Mouse (Mus musculus): ENCODE results near the gene Olfr1019. TPM values are rescaled to one million over a fixed set of nuclear protein-coding genes. Genes with fewer than 3 reads are reported as not detected.

The Olfr1019 gene
- total RNA-seq (2021), result not detected

- DNase-seq, result no peak
These were observed at the start of gene Olfr1019 for GRCm38 (mm10) chr2:85845383-85845782. Gene Olfr1019, minus strand, starts transcription at chr2:85845483.

GRCm38 (mm10) chr2:85885340-85885739 lies 40.1 kb upstream of the Olfr1019 start, which contains the start of gene Olfr1023:
Gene Olfr1023, plus strand, starts transcription at chr2:85885640.
- DNase-seq, result no peak

GRCm38 (mm10) chr2:85868294-85868693 lies 23.0 kb upstream of the Olfr1019 start, which contains the start of gene Olfr1022:
Gene Olfr1022, plus strand, starts transcription at chr2:85868594.
- no peak for DNase-seq

- DNase-seq, result no peak
These were observed 1.4 kb upstream of the Olfr1019 start, which contains the start of gene Olfr1020 for GRCm38 (mm10) chr2:85846730-85847129. Gene Olfr1020, plus strand, starts transcription at chr2:85847030.

DNA sequence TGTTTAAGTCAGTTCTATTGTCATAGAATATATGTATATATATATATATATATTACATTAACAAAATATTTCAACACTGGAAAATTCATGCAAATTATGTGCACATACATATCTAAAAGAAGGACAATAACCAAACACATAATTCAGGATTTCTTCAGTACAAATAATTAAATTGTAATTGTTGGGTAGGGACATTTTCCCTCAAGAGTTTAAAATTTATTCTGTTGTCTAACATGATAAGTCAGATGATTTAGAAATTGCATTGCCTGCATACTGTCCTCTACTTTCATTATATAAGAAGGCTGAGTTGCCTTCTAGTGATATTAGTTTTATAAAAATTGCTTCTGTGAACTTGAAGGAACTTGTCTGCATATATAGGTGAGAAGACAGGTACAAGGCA lies 27.1 kb downstream of the Olfr1019 start, which contains the start of gene Olfr1018:
Gene Olfr1018 (plus strand): TSS at position 301 of the 400 bp plus-strand sequence.
- DNase-seq, result no peak

DNA sequence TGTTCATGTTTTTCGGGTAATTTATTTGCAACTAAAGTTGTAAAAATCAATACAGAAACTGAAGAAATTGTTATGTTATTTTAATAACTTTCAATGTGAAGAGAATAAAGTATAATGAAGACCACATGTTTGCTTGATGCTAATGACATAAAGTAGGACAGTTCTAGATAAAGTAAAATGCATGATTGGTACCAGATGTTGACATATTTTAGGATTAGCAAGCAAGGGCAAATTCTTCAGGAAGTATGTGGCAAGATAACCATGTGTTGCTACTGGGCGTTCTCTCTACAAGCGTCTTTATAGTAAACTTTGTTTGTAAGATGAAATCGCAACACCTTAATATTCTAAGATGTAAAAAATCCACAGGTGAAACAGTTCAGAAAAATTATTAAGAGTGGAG lies 40.8 kb downstream of the Olfr1019 start:
- no peak for DNase-seq

DNA sequence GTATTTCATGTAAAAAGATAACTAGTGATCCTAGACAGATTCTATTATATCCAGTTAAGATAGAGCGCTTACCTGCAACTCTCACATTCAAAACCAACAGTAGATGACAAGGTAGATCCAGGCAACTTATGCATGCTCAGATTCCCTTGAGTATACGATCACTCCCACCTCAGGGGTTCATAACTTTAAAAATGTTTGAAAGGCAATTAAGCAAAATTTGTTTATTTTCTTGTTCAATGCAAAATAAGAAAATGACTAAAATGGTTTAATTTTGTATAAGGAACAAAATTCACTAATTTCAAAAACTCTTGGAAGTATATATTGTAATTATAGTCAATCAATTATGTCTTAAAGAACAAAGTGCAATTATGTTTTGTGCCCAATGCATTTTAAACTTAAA lies 42.8 kb downstream of the Olfr1019 start, which contains the start of gene Olfr1016:
Gene Olfr1016 (minus strand): TSS at position 101 of the 400 bp plus-strand sequence.
- DNase-seq, result no peak

DNA sequence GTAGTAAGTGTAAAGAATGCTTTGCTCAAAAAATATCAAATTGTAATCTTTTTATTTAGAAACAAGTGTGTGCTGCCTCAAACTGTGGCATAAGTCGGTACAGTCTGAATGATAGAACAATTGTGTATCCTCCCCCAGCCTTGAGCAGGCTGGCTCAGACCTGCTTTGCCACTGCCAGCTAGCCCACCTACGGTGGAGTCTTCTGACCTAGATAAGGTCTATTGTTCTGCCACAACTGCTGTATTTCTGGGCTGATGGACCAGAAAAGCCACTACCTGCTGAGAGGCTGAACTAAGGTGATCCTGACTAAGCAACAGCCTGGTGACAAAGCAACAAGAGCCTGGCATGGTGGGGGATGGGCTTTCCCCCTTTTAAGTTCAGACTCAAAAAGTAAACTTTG lies 53.0 kb downstream of the Olfr1019 start:
- DNase-seq, result no peak

Other genes starting within 250 kb of the Olfr1019 start
- not detected for gene Olfr1000, start 233.6 kb downstream of the Olfr1019 start, total RNA-seq (2021)
- gene Olfr1002, start 194.8 kb downstream of the Olfr1019 start, total RNA-seq (2021), result not detected
- gene Olfr154, start 181.0 kb downstream of the Olfr1019 start, total RNA-seq (2021), result not detected
- gene Olfr1006, start 166.7 kb downstream of the Olfr1019 start, total RNA-seq (2021), result not detected
- not detected for gene Olfr1008, start 156.1 kb downstream of the Olfr1019 start, total RNA-seq (2021)
- not detected for gene Olfr1009, start 130.1 kb downstream of the Olfr1019 start, total RNA-seq (2021)
- gene Olfr1012, start 82.7 kb downstream of the Olfr1019 start, total RNA-seq (2021), result not detected
- gene Olfr1013, start 78.4 kb downstream of the Olfr1019 start, total RNA-seq (2021), result not detected
- gene Olfr1014, start 72.8 kb downstream of the Olfr1019 start, total RNA-seq (2021), result not detected
- gene Olfr1015, start 63.5 kb downstream of the Olfr1019 start, total RNA-seq (2021), result not detected
- gene Olfr1016, start 42.9 kb downstream of the Olfr1019 start, total RNA-seq (2021), result not detected
- gene Olfr1018, start 27.0 kb downstream of the Olfr1019 start, total RNA-seq (2021), result not detected
- not detected for gene Olfr1020, start 1.5 kb upstream of the Olfr1019 start, total RNA-seq (2021)
- not detected for gene Olfr1022, start 23.1 kb upstream of the Olfr1019 start, total RNA-seq (2021)
- not detected for gene Olfr1023, start 40.2 kb upstream of the Olfr1019 start, total RNA-seq (2021)
- gene Olfr1024, start 59.6 kb upstream of the Olfr1019 start, total RNA-seq (2021), result not detected
- not detected for gene Olfr1025-ps1, start 69.7 kb upstream of the Olfr1019 start, total RNA-seq (2021)
- not detected for gene Olfr1026, start 76.1 kb upstream of the Olfr1019 start, total RNA-seq (2021)
- gene Olfr1028, start 105.0 kb upstream of the Olfr1019 start, total RNA-seq (2021), result not detected
- not detected for gene Olfr1029, start 128.4 kb upstream of the Olfr1019 start, total RNA-seq (2021)
- not detected for gene Olfr1030, start 133.8 kb upstream of the Olfr1019 start, total RNA-seq (2021)
- not detected for gene Olfr1031, start 144.8 kb upstream of the Olfr1019 start, total RNA-seq (2021)
- gene Olfr1032, start 160.1 kb upstream of the Olfr1019 start, total RNA-seq (2021), result not detected
- gene Olfr1033, start 175.2 kb upstream of the Olfr1019 start, total RNA-seq (2021), result 1 to 10 TPM in 1 of 2 experiments, under 1 TPM in 1; 0.43 to 1.1 TPM
- under 1 TPM in 1 of 2 experiments, not detected in 1; 0.07 TPM for gene Olfr1034, start 200.4 kb upstream of the Olfr1019 start, total RNA-seq (2021)
- gene Olfr1036, start 228.5 kb upstream of the Olfr1019 start, total RNA-seq (2021), result not detected
- gene Olfr1037, start 241.9 kb upstream of the Olfr1019 start, total RNA-seq (2021), result not detected

Data from heart, postnatal 4 days (tissue).